Mouse (Mus musculus): Measurements from ENCODE around the gene Zfp706. TPM values are rescaled to one million over a fixed set of nuclear protein-coding genes. Genes with fewer than 3 reads are reported as not detected.

Gene Zfp706
- polyA plus RNA-seq, 1 experiment: 2.2 TPM

GRCm38 (mm10) chr15:37020581-37021245 is 13.1 kb upstream of the Zfp706 start:
- H3K36me3 ChIP-seq (ENCODE audit: control insufficient read depth): no peaks in the 10 kb centered on the region
- TF ChIP-seq GATA1 (IDR thresholded peaks at IDR 0.05; ENCODE audit: low read length) (no peak), TAL1 (IDR thresholded peaks at IDR 0.05; ENCODE audit: low read length) (no peak)

GRCm38 (mm10) chr15:37019434-37019833 is 11.9 kb upstream of the Zfp706 start:
- Histone ChIP-seq H3K4me3 (replicated peaks) (no peak overlapping the region), H3K4me1 (ENCODE audit: control insufficient read depth) (no peaks in the 10 kb centered on the region), H3K27me3 (ENCODE audit: control insufficient read depth) (no peaks in the 10 kb centered on the region), H3K9me3 (ENCODE audit: control insufficient read depth, low read length) (no peaks in the 10 kb centered on the region), H3K36me3 (ENCODE audit: control insufficient read depth) (no peaks in the 10 kb centered on the region)
- TF ChIP-seq TAL1 (IDR thresholded peaks at IDR 0.05; ENCODE audit: low read length): no peak
- no peak for TF ChIP-seq GATA1 (IDR thresholded peaks at IDR 0.05; ENCODE audit: low read length)

More at GRCm38 (mm10) chr15:37020581-37021245, 13.1 kb upstream of the Zfp706 start:
- Histone ChIP-seq H3K4me1 (ENCODE audit: control insufficient read depth) (no peaks in the 10 kb centered on the region), H3K27me3 (ENCODE audit: control insufficient read depth) (no peaks in the 10 kb centered on the region), H3K9me3 (ENCODE audit: control insufficient read depth, low read length) (no peaks in the 10 kb centered on the region), H3K4me3 (replicated peaks) (no peak overlapping the region)

- H3K4me3 ChIP-seq (replicated peaks): no peak overlapping the region
- TF ChIP-seq TAL1 (IDR thresholded peaks at IDR 0.05; ENCODE audit: low read length): no peak
- TF ChIP-seq GATA1 (IDR thresholded peaks at IDR 0.05; ENCODE audit: low read length): no peak
- H3K36me3 ChIP-seq (ENCODE audit: control insufficient read depth): no peaks in the 10 kb centered on the region
- no peaks in the 10 kb centered on the region for H3K9me3 ChIP-seq (ENCODE audit: control insufficient read depth, low read length)
- H3K27me3 ChIP-seq (ENCODE audit: control insufficient read depth): no peaks in the 10 kb centered on the region
- H3K4me1 ChIP-seq (ENCODE audit: control insufficient read depth): peaks cover 8% of the 10 kb centered on the region
Observed at GRCm38 (mm10) chr15:37011897-37012296, 4.3 kb upstream of the Zfp706 start.

- H3K4me3 ChIP-seq (replicated peaks): no peak overlapping the region
- no peaks in the 10 kb centered on the region for H3K9me3 ChIP-seq (ENCODE audit: control insufficient read depth, low read length)
- H3K27me3 ChIP-seq (ENCODE audit: control insufficient read depth): no peaks in the 10 kb centered on the region
- peaks cover 9% of the 10 kb centered on the region for H3K4me1 ChIP-seq (ENCODE audit: control insufficient read depth)
- TF ChIP-seq TAL1 (IDR thresholded peaks at IDR 0.05; ENCODE audit: low read length) (no peak), GATA1 (IDR thresholded peaks at IDR 0.05; ENCODE audit: low read length) (no peak)
- H3K36me3 ChIP-seq (ENCODE audit: control insufficient read depth): no peaks in the 10 kb centered on the region
Observed at GRCm38 (mm10) chr15:37011316-37011715, 3.7 kb upstream of the Zfp706 start.

- TF ChIP-seq TAL1 (IDR thresholded peaks at IDR 0.05; ENCODE audit: low read length): no peak
- TF ChIP-seq GATA1 (IDR thresholded peaks at IDR 0.05; ENCODE audit: low read length): no peak
- H3K36me3 ChIP-seq (ENCODE audit: control insufficient read depth): peaks cover 20% of the 10 kb centered on the region
- H3K4me1 ChIP-seq (ENCODE audit: control insufficient read depth): peaks cover 25% of the 10 kb centered on the region
- H3K4me3 ChIP-seq (replicated peaks): no peak overlapping the region
- H3K9me3 ChIP-seq (ENCODE audit: control insufficient read depth, low read length): no peaks in the 10 kb centered on the region
- no peaks in the 10 kb centered on the region for H3K27me3 ChIP-seq (ENCODE audit: control insufficient read depth)
Observed at GRCm38 (mm10) chr15:37008546-37008945, 973 bp upstream of the Zfp706 start.

- peaks cover 25% of the 10 kb centered on the region for H3K4me1 ChIP-seq (ENCODE audit: control insufficient read depth)
- no peaks in the 10 kb centered on the region for H3K27me3 ChIP-seq (ENCODE audit: control insufficient read depth)
- peak overlapping the region; percentile 97 for H3K4me3 ChIP-seq (replicated peaks)
- H3K9me3 ChIP-seq (ENCODE audit: control insufficient read depth, low read length): no peaks in the 10 kb centered on the region
- H3K36me3 ChIP-seq (ENCODE audit: control insufficient read depth): peaks cover 26% of the 10 kb centered on the region
- TF ChIP-seq GATA1 (IDR thresholded peaks at IDR 0.05; ENCODE audit: low read length) (no peak), TAL1 (IDR thresholded peaks at IDR 0.05; ENCODE audit: low read length) (no peak)
Observed at GRCm38 (mm10) chr15:37007959-37008419, 416 bp upstream of the Zfp706 start.

GRCm38 (mm10) chr15:37006475-37007164 is 953 bp downstream of the Zfp706 start:
- no peaks in the 10 kb centered on the region for H3K27me3 ChIP-seq (ENCODE audit: control insufficient read depth)
- H3K36me3 ChIP-seq (ENCODE audit: control insufficient read depth): peaks cover 39% of the 10 kb centered on the region
- no peaks in the 10 kb centered on the region for H3K9me3 ChIP-seq (ENCODE audit: control insufficient read depth, low read length)
- no peak for TF ChIP-seq GATA1 (IDR thresholded peaks at IDR 0.05; ENCODE audit: low read length)
- TF ChIP-seq TAL1 (IDR thresholded peaks at IDR 0.05; ENCODE audit: low read length): no peak
- H3K4me3 ChIP-seq (replicated peaks): peak overlapping the region; percentile 97
- peaks cover 24% of the 10 kb centered on the region for H3K4me1 ChIP-seq (ENCODE audit: control insufficient read depth)

- TF ChIP-seq TAL1 (IDR thresholded peaks at IDR 0.05; ENCODE audit: low read length) (no peak), GATA1 (IDR thresholded peaks at IDR 0.05; ENCODE audit: low read length) (peak; percentile 86)
- no peaks in the 10 kb centered on the region for H3K9me3 ChIP-seq (ENCODE audit: control insufficient read depth, low read length)
- no peaks in the 10 kb centered on the region for H3K27me3 ChIP-seq (ENCODE audit: control insufficient read depth)
- peak overlapping the region; percentile 97 for H3K4me3 ChIP-seq (replicated peaks)
- peaks cover 23% of the 10 kb centered on the region for H3K4me1 ChIP-seq (ENCODE audit: control insufficient read depth)
- peaks cover 45% of the 10 kb centered on the region for H3K36me3 ChIP-seq (ENCODE audit: control insufficient read depth)
Observed at GRCm38 (mm10) chr15:37005793-37006474, 1.6 kb downstream of the Zfp706 start.

GRCm38 (mm10) chr15:37004858-37005257 is 2.7 kb downstream of the Zfp706 start:
- TF ChIP-seq TAL1 (IDR thresholded peaks at IDR 0.05; ENCODE audit: low read length) (no peak), GATA1 (IDR thresholded peaks at IDR 0.05; ENCODE audit: low read length) (no peak)
- Histone ChIP-seq H3K4me1 (ENCODE audit: control insufficient read depth) (peaks cover 23% of the 10 kb centered on the region), H3K9me3 (ENCODE audit: control insufficient read depth, low read length) (no peaks in the 10 kb centered on the region), H3K36me3 (ENCODE audit: control insufficient read depth) (peaks cover 56% of the 10 kb centered on the region), H3K4me3 (replicated peaks) (no peak overlapping the region), H3K27me3 (ENCODE audit: control insufficient read depth) (no peaks in the 10 kb centered on the region)
